In the genomic region with DNA sequence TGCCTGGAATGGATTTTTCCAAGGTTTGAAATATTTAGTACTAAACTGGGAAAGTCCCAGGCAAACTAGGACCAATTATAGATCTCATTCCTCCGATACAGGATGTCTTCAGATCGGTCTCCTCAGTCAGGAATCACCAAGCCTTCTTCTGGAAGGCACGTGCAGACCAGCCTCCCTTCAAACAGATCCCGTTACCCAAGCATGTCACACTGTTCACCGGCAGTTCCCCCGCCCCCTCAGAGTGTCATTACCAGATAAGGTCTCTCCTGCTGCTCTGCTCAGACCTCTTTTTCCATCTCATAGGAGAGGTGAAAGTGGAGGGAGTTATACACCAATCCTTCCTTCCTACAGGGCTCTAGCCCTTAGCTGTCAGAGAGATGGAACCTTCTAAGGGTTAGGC, we compare ENCODE assay signal across 14 mouse cellular contexts. TPM values are rescaled to one million over a fixed set of nuclear protein-coding genes. Genes with fewer than 3 reads are reported as not detected.
A peak's percentile ranks its signal among the peaks of the same experiment; 100 is the strongest.
DNase-seq lines count a peak whose midpoint lies in the region; ATAC-seq and TF ChIP-seq lines count a peak whose summit lies in the region.
"Had no signal": no experiment of that assay in that cellular context is flagged by ENCODE, and none has a peak within 500 bp of the region (broad histone marks: within the 10 kb centered on the region; RNA-seq: fewer than 3 reads in every experiment).

No protein-coding gene starts in this region.

- no peak overlapping the region for H3K9ac ChIP-seq in midbrain, embryonic 12.5 days (replicated peaks)
- H3K9ac ChIP-seq in midbrain, postnatal 0 days (replicated peaks; ENCODE audit: low read length, poor library complexity, severe bottlenecking): no peak overlapping the region; the same call in 1 of the 2 replicates
- H3K9ac ChIP-seq in midbrain, embryonic 15.5 days: no peak overlapping the region
- H3K9ac ChIP-seq: heart, embryonic 12.5 days; limb, embryonic 12.5 days had no signal

- H3K4me1 ChIP-seq in midbrain, embryonic 12.5 days: peaks cover 16% of the 10 kb centered on the region
- H3K4me1 ChIP-seq in midbrain, postnatal 0 days (ENCODE audit: insufficient read depth, low read length): no peaks in the 10 kb centered on the region
- peaks cover 10% of the 10 kb centered on the region for H3K4me1 ChIP-seq in midbrain, embryonic 15.5 days

- no peak overlapping the region for H3K4me2 ChIP-seq in midbrain, embryonic 12.5 days (replicated peaks)
- no peak overlapping the region for H3K4me2 ChIP-seq in midbrain, postnatal 0 days (ENCODE audit: low read depth, low read length, poor library complexity, severe bottlenecking)
- H3K4me2 ChIP-seq in midbrain, embryonic 15.5 days: no peak overlapping the region
- H3K4me2 ChIP-seq: embryonic facial prominence, embryonic 13.5 days; heart, embryonic 12.5 days; limb, embryonic 12.5 days had no signal

- no peak overlapping the region for H3K4me3 ChIP-seq in gastrocnemius, adult 2 months
- H3K4me3 ChIP-seq in layer of hippocampus, adult 2 months: no peak overlapping the region
- no peak overlapping the region for H3K4me3 ChIP-seq in midbrain, embryonic 12.5 days
- H3K4me3 ChIP-seq in midbrain, postnatal 0 days (ENCODE audit: low read depth, low read length): no peak overlapping the region
- no peak overlapping the region for H3K4me3 ChIP-seq in midbrain, embryonic 15.5 days
- H3K4me3 ChIP-seq: embryonic facial prominence, embryonic 13.5 days; heart, embryonic 12.5 days; limb, embryonic 12.5 days had no signal

- no peak for ATAC-seq in midbrain, embryonic 12.5 days (ENCODE audit: low FRiP score, low read depth)
- no peak for ATAC-seq in midbrain, postnatal 0 days (ENCODE audit: low FRiP score)
- peak; percentile 15; the same call in 1 of the 2 replicates for ATAC-seq in midbrain, embryonic 15.5 days (replicated peaks)
- ATAC-seq: activated CD4-positive, CD25-positive, alpha-beta regulatory T cell, adult 4 months; Patski had no signal

- no peaks in the 10 kb centered on the region for H3K9me3 ChIP-seq in midbrain, embryonic 12.5 days
- no peaks in the 10 kb centered on the region for H3K9me3 ChIP-seq in midbrain, postnatal 0 days (ENCODE audit: low read length)
- H3K9me3 ChIP-seq in midbrain, embryonic 15.5 days: no peaks in the 10 kb centered on the region
- H3K9me3 ChIP-seq: embryonic facial prominence, embryonic 13.5 days; heart, embryonic 12.5 days; limb, embryonic 12.5 days had no signal

- 65% methylated on average over 6 of the region's 6 CpGs for WGBS in midbrain, embryonic 12.5 days
- WGBS in midbrain, postnatal 0 days: 58% methylated on average over 6 of the region's 6 CpGs
- WGBS in midbrain, embryonic 15.5 days: 58% methylated on average over 6 of the region's 6 CpGs

- intact Hi-C loops in gastrocnemius, adult 2 months (cut with DNase I): loop anchor here (2.0 to 5.0 kb wide), 4 partner anchors 39 to 186 kb away; a partner anchor contains a TSS
- intact Hi-C loops in gastrocnemius, postnatal 14 days (cut with DNase I; ENCODE audit: low total_unique reads): loop anchor here (5.0 kb wide), 1 partner anchor 41 kb away; no protein-coding TSS in a partner anchor

- 0 out of 2 replicates have a peak overlapping the region, but pooled peaks have one; percentile 20 for H3K27ac ChIP-seq in gastrocnemius, adult 2 months
- H3K27ac ChIP-seq in layer of hippocampus, adult 2 months: peak overlapping the region; percentile 49; the same call in 1 of the 2 replicates
- peak overlapping the region; percentile 15; the same call in 1 of the 2 replicates for H3K27ac ChIP-seq in midbrain, embryonic 12.5 days (replicated peaks)
- H3K27ac ChIP-seq in midbrain, postnatal 0 days (ENCODE audit: low read depth, low read length): no peak overlapping the region
- H3K27ac ChIP-seq in midbrain, embryonic 15.5 days: no peak overlapping the region
- H3K27ac ChIP-seq: embryonic facial prominence, embryonic 13.5 days; limb, embryonic 12.5 days had no signal

- no peaks in the 10 kb centered on the region for H3K27me3 ChIP-seq in midbrain, embryonic 12.5 days
- no peaks in the 10 kb centered on the region for H3K27me3 ChIP-seq in midbrain, postnatal 0 days (ENCODE audit: insufficient read depth, low read length)
- no peaks in the 10 kb centered on the region for H3K27me3 ChIP-seq in midbrain, embryonic 15.5 days (replicated peaks)
- H3K27me3 ChIP-seq: Patski had no signal

- TF ChIP-seq CTCF in gastrocnemius, adult 2 months (IDR thresholded peaks at IDR 0.05): no peak
- no peak; the same call in none of the 2 replicates for TF ChIP-seq CTCF in layer of hippocampus, adult 2 months (conservative IDR thresholded peaks at IDR 0.05)
- no peak for TF ChIP-seq CTCF in midbrain, postnatal 0 days (IDR thresholded peaks at IDR 0.05)

- no peak for DNase-seq in gastrocnemius, adult 2 months
- no peak for DNase-seq in gastrocnemius, postnatal 14 days
- no peak for DNase-seq in layer of hippocampus, adult 2 months (ENCODE audit: low spot score in 2 of 2)
- no peak for DNase-seq in layer of hippocampus, adult 11-12 months (ENCODE audit: low spot score)
- no peak for DNase-seq in midbrain, postnatal 0 days (ENCODE audit: low spot score)
- DNase-seq in adrenal gland, postnatal 25 days: no peak

- H3K36me3 ChIP-seq in midbrain, embryonic 12.5 days: peaks cover 26% of the 10 kb centered on the region
- peaks cover 8% of the 10 kb centered on the region for H3K36me3 ChIP-seq in midbrain, postnatal 0 days (ENCODE audit: insufficient read depth, low read length)
- no peaks in the 10 kb centered on the region; the same call in 1 of the 2 replicates for H3K36me3 ChIP-seq in midbrain, embryonic 15.5 days (replicated peaks)
- H3K36me3 ChIP-seq: limb, embryonic 12.5 days had no signal

RNA-seq across cellular contexts. Expression of a gene that starts 13.6 kb away (rescaled TPM):
- total RNA-seq in gastrocnemius, adult 2 months (2021): 10 to 100 TPM in 1 of 2 experiments, 1 to 10 TPM in 1; 9.1 to 11.9 TPM
- total RNA-seq in gastrocnemius, postnatal 14 days (2021): 1 to 10 TPM; 6.7 to 9.9 TPM
- total RNA-seq in layer of hippocampus, adult 2 months (2021): 10 to 100 TPM; 59.7 to 62.0 TPM
- polyA plus RNA-seq in midbrain, embryonic 12.5 days (2016; fragmentation: Nextera tagmentation; extraction: Ambion mirVana): 59.3 and 65.4 TPM in 2 replicates
- total RNA-seq in midbrain, postnatal 0 days (2014; rRNA removed): 167 and 217 TPM in 2 replicates
- polyA plus RNA-seq in midbrain, postnatal 0 days (2015; fragmentation: Nextera tagmentation; extraction: Ambion mirVana): 146 and 157 TPM in 2 replicates
- polyA plus RNA-seq in midbrain, embryonic 15.5 days (2015; fragmentation: Nextera tagmentation; extraction: Ambion mirVana): 121 and 122 TPM in 2 replicates
- total RNA-seq in adrenal gland, postnatal 25 days (2021): 2.0 and 3.9 TPM in 2 replicates
- total RNA-seq: megakaryocyte-erythroid progenitor cell, adult 5-6 weeks had no signal
- polyA plus RNA-seq: activated CD4-positive, CD25-positive, alpha-beta regulatory T cell, adult 4 months had no signal

RNA-seq across cellular contexts. Expression of a gene that starts 43.2 kb away (rescaled TPM):
- total RNA-seq in gastrocnemius, adult 2 months (2021): 10 to 100 TPM; 27.3 to 55.3 TPM
- 10 to 100 TPM; 15.3 to 38.0 TPM for total RNA-seq in gastrocnemius, postnatal 14 days (2021)
- 10 to 100 TPM; 96.5 to 98.8 TPM for total RNA-seq in layer of hippocampus, adult 2 months (2021)
- polyA plus RNA-seq in midbrain, embryonic 12.5 days (2016; fragmentation: Nextera tagmentation; extraction: Ambion mirVana): 35.0 and 43.5 TPM in 2 replicates
- 61.6 and 69.2 TPM in 2 replicates for total RNA-seq in midbrain, postnatal 0 days (2014; rRNA removed)
- 20.1 and 23.4 TPM in 2 replicates for polyA plus RNA-seq in midbrain, postnatal 0 days (2015; fragmentation: Nextera tagmentation; extraction: Ambion mirVana)
- 28.1 and 32.2 TPM in 2 replicates for polyA plus RNA-seq in midbrain, embryonic 15.5 days (2015; fragmentation: Nextera tagmentation; extraction: Ambion mirVana)
- total RNA-seq in adrenal gland, postnatal 25 days (2021): 46.3 and 49.8 TPM in 2 replicates
- total RNA-seq: megakaryocyte-erythroid progenitor cell, adult 5-6 weeks had no signal
- polyA plus RNA-seq: activated CD4-positive, CD25-positive, alpha-beta regulatory T cell, adult 4 months had no signal

RNA-seq across cellular contexts. Expression of a gene that starts 46.1 kb away (rescaled TPM):
- total RNA-seq in gastrocnemius, adult 2 months (2021): 10 to 100 TPM; 33.3 to 73.4 TPM
- 10 to 100 TPM; 49.3 to 56.9 TPM for total RNA-seq in gastrocnemius, postnatal 14 days (2021)
- 10 to 100 TPM; 39.1 to 43.3 TPM for total RNA-seq in layer of hippocampus, adult 2 months (2021)
- polyA plus RNA-seq in midbrain, embryonic 12.5 days (2016; fragmentation: Nextera tagmentation; extraction: Ambion mirVana): 63.1 and 76.5 TPM in 2 replicates
- 21.8 and 26.5 TPM in 2 replicates for total RNA-seq in midbrain, postnatal 0 days (2014; rRNA removed)
- polyA plus RNA-seq in midbrain, postnatal 0 days (2015; fragmentation: Nextera tagmentation; extraction: Ambion mirVana): 28.8 and 35.3 TPM in 2 replicates
- 37.5 and 40.3 TPM in 2 replicates for polyA plus RNA-seq in midbrain, embryonic 15.5 days (2015; fragmentation: Nextera tagmentation; extraction: Ambion mirVana)
- 56.7 and 83.4 TPM in 2 replicates for total RNA-seq in adrenal gland, postnatal 25 days (2021)

RNA-seq across cellular contexts. Expression of a gene that starts 59.6 kb away (rescaled TPM):
- 10 to 100 TPM; 50.1 to 58.4 TPM for total RNA-seq in gastrocnemius, adult 2 months (2021)
- total RNA-seq in gastrocnemius, postnatal 14 days (2021): 10 to 100 TPM; 40.3 to 49.9 TPM
- 10 to 100 TPM; 29.4 to 31.0 TPM for total RNA-seq in layer of hippocampus, adult 2 months (2021)
- polyA plus RNA-seq in midbrain, embryonic 12.5 days (2016; fragmentation: Nextera tagmentation; extraction: Ambion mirVana): 68.7 and 69.3 TPM in 2 replicates
- 38.3 and 39.7 TPM in 2 replicates for total RNA-seq in midbrain, postnatal 0 days (2014; rRNA removed)
- polyA plus RNA-seq in midbrain, postnatal 0 days (2015; fragmentation: Nextera tagmentation; extraction: Ambion mirVana): 44.3 and 49.9 TPM in 2 replicates
- polyA plus RNA-seq in midbrain, embryonic 15.5 days (2015; fragmentation: Nextera tagmentation; extraction: Ambion mirVana): 59.1 and 64.6 TPM in 2 replicates
- total RNA-seq in adrenal gland, postnatal 25 days (2021): 34.5 and 36.2 TPM in 2 replicates

Comparison
In these comparisons a context has a peak if more than half of its experiments do, and no peak if none do; other contexts are left out.
1. H3K27ac ChIP-seq: peak in gastrocnemius, adult 2 months (single experiment), layer of hippocampus, adult 2 months (single experiment) and midbrain, embryonic 12.5 days (single experiment); none in midbrain, postnatal 0 days (single experiment) and midbrain, embryonic 15.5 days (single experiment).
2. RNA of a gene that starts 13.6 kb away (total RNA-seq): 167 to 217 TPM in midbrain, postnatal 0 days and 59.7 to 62.0 TPM in layer of hippocampus, adult 2 months; 9.1 to 11.9 TPM in gastrocnemius, adult 2 months, 6.7 to 9.9 TPM in gastrocnemius, postnatal 14 days and 2.0 to 3.9 TPM in adrenal gland, postnatal 25 days; every median in the first group is over 4 times any median in the second.